In genomic region chr2:47894806-47895205, GRCm38 (mm10) we compare ENCODE assay signal across 25 mouse cellular contexts.
DNase-seq lines count a peak whose midpoint lies in the region; ATAC-seq and TF ChIP-seq lines count a peak whose summit lies in the region.
"Had no signal": no experiment of that assay in that cellular context is flagged by ENCODE, and none has a peak within 500 bp of the region (broad histone marks: within the 10 kb centered on the region; RNA-seq: fewer than 3 reads in every experiment).

No protein-coding gene starts in this region.

- no peak overlapping the region for H3K4me3 ChIP-seq in forebrain, embryonic 14.5 days (ENCODE audit: low read depth, low read length)
- no peak overlapping the region for H3K4me3 ChIP-seq in forebrain, embryonic 10.5 days
- no peak overlapping the region for H3K4me3 ChIP-seq in layer of hippocampus, adult 2 months
- H3K4me3 ChIP-seq: embryonic facial prominence, embryonic 12.5 days; erythroblast, embryonic 14.5 days; forebrain, embryonic 15.5 days; heart, embryonic 10.5 days; left cerebral cortex, adult 2 months; liver, embryonic 12.5 days; midbrain, embryonic 12.5 days; neural tube, embryonic 15.5 days had no signal

- DNase-seq in forebrain, embryonic 14.5 days (ENCODE audit: low spot score): peak; percentile 30
- no peak for DNase-seq in forebrain, embryonic 10.5 days (ENCODE audit: extremely low spot score, low spot score)
- peak; percentile 6 to 41 for DNase-seq in layer of hippocampus, adult 18-20 months (ENCODE audit: low spot score in 2 of 2)
- DNase-seq in layer of hippocampus, postnatal 25 days (ENCODE audit: extremely low spot score in 1 of 2, low spot score in 1 of 2): no peak
- peak; percentile 13 to 54 for DNase-seq in layer of hippocampus, adult 2 months (ENCODE audit: low spot score in 2 of 2)
- peak; percentile 10 for DNase-seq in lung, postnatal 14 days
- DNase-seq in adrenal gland, postnatal 10 days: no peak
- no peak for DNase-seq in thymus, postnatal 25 days
- DNase-seq: adrenal gland, postnatal 36 days; cerebellum, adult 11-12 months; cerebellum, postnatal 14 days; kidney, adult 11 months; kidney, postnatal 4 days; right cerebral cortex, adult 18-20 months; right cerebral cortex, postnatal 4 days; thymus, adult 18-20 months; thymus, postnatal 4 days had no signal

- no peak for TF ChIP-seq CTCF in layer of hippocampus, adult 2 months (conservative IDR thresholded peaks at IDR 0.05)

- H3K27me3 ChIP-seq in forebrain, embryonic 14.5 days (replicated peaks; ENCODE audit: control insufficient read depth, insufficient read depth, low read length): no peaks in the 10 kb centered on the region
- no peaks in the 10 kb centered on the region for H3K27me3 ChIP-seq in forebrain, embryonic 10.5 days (ENCODE audit: poor library complexity, severe bottlenecking)
- H3K27me3 ChIP-seq: embryonic facial prominence, embryonic 12.5 days; forebrain, embryonic 15.5 days; liver, embryonic 12.5 days; midbrain, embryonic 12.5 days; neural tube, embryonic 15.5 days had no signal

- H3K9me3 ChIP-seq in forebrain, embryonic 14.5 days (replicated peaks; ENCODE audit: control insufficient read depth, low read length): no peaks in the 10 kb centered on the region
- H3K9me3 ChIP-seq in forebrain, embryonic 10.5 days: no peaks in the 10 kb centered on the region
- H3K9me3 ChIP-seq: embryonic facial prominence, embryonic 12.5 days; forebrain, embryonic 15.5 days; heart, embryonic 10.5 days; liver, embryonic 12.5 days; midbrain, embryonic 12.5 days; neural tube, embryonic 15.5 days had no signal

- H3K27ac ChIP-seq in forebrain, embryonic 14.5 days (ENCODE audit: low read depth, low read length): no peak overlapping the region
- no peak overlapping the region for H3K27ac ChIP-seq in forebrain, embryonic 10.5 days
- 0 out of 2 replicates have a peak overlapping the region, but pooled peaks have one; percentile 6 for H3K27ac ChIP-seq in layer of hippocampus, adult 2 months
- H3K27ac ChIP-seq: embryonic facial prominence, embryonic 12.5 days; forebrain, embryonic 15.5 days; heart, embryonic 10.5 days; left cerebral cortex, adult 2 months; liver, embryonic 12.5 days; midbrain, embryonic 12.5 days; neural tube, embryonic 15.5 days had no signal

- no peaks in the 10 kb centered on the region for H3K4me1 ChIP-seq in forebrain, embryonic 14.5 days (ENCODE audit: control insufficient read depth, insufficient read depth, low read length)
- no peaks in the 10 kb centered on the region for H3K4me1 ChIP-seq in forebrain, embryonic 10.5 days
- H3K4me1 ChIP-seq: embryonic facial prominence, embryonic 12.5 days; forebrain, embryonic 15.5 days; heart, embryonic 10.5 days; liver, embryonic 12.5 days; midbrain, embryonic 12.5 days; neural tube, embryonic 15.5 days had no signal

- H3K9ac ChIP-seq in forebrain, embryonic 14.5 days (ENCODE audit: low read length): no peak overlapping the region
- H3K9ac ChIP-seq: embryonic facial prominence, embryonic 12.5 days; forebrain, embryonic 15.5 days; liver, embryonic 12.5 days; midbrain, embryonic 12.5 days; neural tube, embryonic 15.5 days had no signal

- ATAC-seq in forebrain, embryonic 14.5 days: no peak
- ATAC-seq: forebrain, embryonic 15.5 days; liver, embryonic 12.5 days had no signal

- H3K36me3 ChIP-seq in forebrain, embryonic 14.5 days (ENCODE audit: control insufficient read depth, insufficient read depth, low read length): no peaks in the 10 kb centered on the region
- H3K36me3 ChIP-seq in forebrain, embryonic 10.5 days (replicated peaks): no peaks in the 10 kb centered on the region
- H3K36me3 ChIP-seq: embryonic facial prominence, embryonic 12.5 days; forebrain, embryonic 15.5 days; heart, embryonic 10.5 days; liver, embryonic 12.5 days; midbrain, embryonic 12.5 days; neural tube, embryonic 15.5 days had no signal

- H3K4me2 ChIP-seq in forebrain, embryonic 14.5 days (ENCODE audit: low read length): no peak overlapping the region
- H3K4me2 ChIP-seq: embryonic facial prominence, embryonic 12.5 days; forebrain, embryonic 15.5 days; liver, embryonic 12.5 days; midbrain, embryonic 12.5 days; neural tube, embryonic 15.5 days had no signal

Comparison
In these comparisons a context has a peak if more than half of its experiments do, and no peak if none do; other contexts are left out.
1. DNase-seq: peak in forebrain, embryonic 14.5 days (single experiment), layer of hippocampus, adult 18-20 months (2 of 2), layer of hippocampus, adult 2 months (2 of 2) and lung, postnatal 14 days (single experiment); none in forebrain, embryonic 10.5 days (single experiment), layer of hippocampus, postnatal 25 days (0 of 2), adrenal gland, postnatal 10 days (single experiment) and thymus, postnatal 25 days (single experiment).